Mouse (Mus musculus) T-cell, adult 66 days (primary cell): ENCODE data around the gene Ak1. TPM values are rescaled to one million over a fixed set of nuclear protein-coding genes. Genes with fewer than 3 reads are reported as not detected.

Experiments used
- total RNA-seq, 2 experiments: library from RNA; stranded (reverse); gene quantifications; 3 replicates in 1 of 2; 4 replicates in 1 of 2; pipeline ENCODE4 v1.2.4; 2023

Gene Ak1
- total RNA-seq, result not detected

DNA sequence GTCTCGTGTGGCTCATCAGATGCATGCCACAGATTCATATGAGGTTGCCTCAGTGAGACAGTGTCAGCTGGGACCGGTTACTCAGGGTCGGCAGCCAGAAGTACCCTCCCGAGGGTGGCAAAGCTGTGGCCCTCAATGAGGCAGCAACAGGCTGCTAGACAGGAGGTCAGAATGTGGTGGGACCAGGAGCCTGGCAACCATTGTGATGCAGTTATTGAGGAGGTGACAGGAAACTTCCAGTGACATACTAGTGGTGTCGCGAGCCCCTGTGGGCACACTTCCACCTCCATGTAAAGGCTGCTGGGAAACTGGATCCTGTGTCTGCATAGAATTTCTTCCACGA, at the start of gene Ak1:
Gene Ak1, plus strand, starts transcription at position 242 of the 343 bp plus-strand sequence.

GRCm38 (mm10) chr2:32574497-32574896, 47.1 kb upstream of the Ak1 start, which contains the start of gene Pip5kl1:
Gene Pip5kl1 (plus strand): TSS chr2:32574797.

GRCm38 (mm10) chr2:32575586-32576160, 45.9 kb upstream of the Ak1 start, which contains the start of gene 9430097D07Rik:
Gene 9430097D07Rik (minus strand): TSS chr2:32575684.

GRCm38 (mm10) chr2:32586871-32587351, 34.6 kb upstream of the Ak1 start, which contains the start of gene St6galnac4:
Gene St6galnac4 (plus strand): TSS chr2:32587095.

DNA sequence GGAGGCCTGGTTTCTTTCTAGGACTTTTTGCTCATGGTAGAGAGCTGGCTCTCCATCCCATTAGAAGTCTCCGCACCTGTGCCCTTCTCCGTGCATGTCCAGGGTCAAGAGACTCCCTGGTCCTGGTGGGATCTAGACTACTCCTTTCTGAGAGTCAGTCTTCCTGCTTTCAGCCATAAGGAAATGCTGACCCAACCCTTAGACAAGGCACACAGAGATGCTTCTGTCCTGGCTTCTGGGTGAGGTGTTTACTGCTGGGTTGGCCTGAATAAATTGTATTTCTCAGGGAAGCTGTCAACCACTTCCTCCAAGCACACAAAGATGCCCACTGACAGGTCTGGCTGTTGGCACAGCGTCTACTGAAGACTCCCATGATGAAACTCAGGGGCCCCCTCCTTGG, 22.1 kb upstream of the Ak1 start, which contains the start of gene St6galnac6:
Gene St6galnac6, plus strand, starts transcription at position 301 of the 400 bp plus-strand sequence.

GRCm38 (mm10) chr2:32646379-32647056, 25.0 kb downstream of the Ak1 start, which contains the start of gene Eng:
Gene Eng (plus strand): TSS chr2:32646595.

Other genes with a start within 250 kb of the Ak1 start
- gene 1110008P14Rik, start 239.8 kb upstream of the Ak1 start, total RNA-seq, result 10 to 100 TPM; 21.5 to 25.8 TPM
- gene Lcn2, start 233.5 kb upstream of the Ak1 start, total RNA-seq, result 1 to 10 TPM; 1.9 to 2.4 TPM
- gene Ptges2, start 225.9 kb upstream of the Ak1 start, total RNA-seq, result 1 to 10 TPM; 5.8 to 7.8 TPM
- gene Naif1, start 171.3 kb upstream of the Ak1 start, total RNA-seq, result 1 to 10 TPM; 5.1 to 5.2 TPM
- gene Slc25a25, start 170.3 kb upstream of the Ak1 start, total RNA-seq, result 10 to 100 TPM; 46.4 to 58.3 TPM
- 100 to 1,000 TPM; 173 to 175 TPM for gene Fam102a, start 86.4 kb upstream of the Ak1 start, total RNA-seq
- gene Dpm2, start 50.9 kb upstream of the Ak1 start, total RNA-seq, result 10 to 100 TPM; 57.9 to 58.0 TPM
- 1 to 10 TPM; 1.2 to 1.3 TPM for gene Pip5kl1, start 47.0 kb upstream of the Ak1 start, total RNA-seq
- gene 9430097D07Rik, start 46.1 kb upstream of the Ak1 start, total RNA-seq, result not detected
- gene St6galnac4, start 34.7 kb upstream of the Ak1 start, total RNA-seq, result 10 to 100 TPM; 21.4 to 24.5 TPM
- 1 to 10 TPM; 5.1 to 6.9 TPM for gene St6galnac6, start 22.0 kb upstream of the Ak1 start, total RNA-seq
- 10 to 100 TPM; 11.2 to 13.8 TPM for gene Eng, start 24.8 kb downstream of the Ak1 start, total RNA-seq
- gene Fpgs, start 82.4 kb downstream of the Ak1 start, total RNA-seq, result 10 to 100 TPM; 25.8 to 28.1 TPM
- gene Cdk9, start 91.3 kb downstream of the Ak1 start, total RNA-seq, result 100 to 1,000 TPM; 121 to 123 TPM
- 100 to 1,000 TPM; 120 to 121 TPM for gene Sh2d3c, start 99.3 kb downstream of the Ak1 start, total RNA-seq
- not detected for gene 6330409D20Rik, start 119.3 kb downstream of the Ak1 start, total RNA-seq
- gene Tor2a, start 135.5 kb downstream of the Ak1 start, total RNA-seq, result 10 to 100 TPM; 29.2 to 34.5 TPM
- under 1 TPM in 1 of 2 experiments, not detected in 1; 0.90 TPM for gene Ttc16, start 153.9 kb downstream of the Ak1 start, total RNA-seq
- 1 to 10 TPM; 5.6 to 7.2 TPM for gene Ptrh1, start 154.0 kb downstream of the Ak1 start, total RNA-seq
- gene Cfap157, start 162.7 kb downstream of the Ak1 start, total RNA-seq, result not detected
- gene Stxbp1, start 225.5 kb downstream of the Ak1 start, total RNA-seq, result 1 to 10 TPM; 1.7 to 2.2 TPM